Mouse (Mus musculus) lung, postnatal 0 days (tissue): ENCODE measurements around the gene Gm11361.

Experiments
- CTCF ChIP-seq: IDR thresholded peaks from 2 replicates; pipeline ENCODE4 v1.5.1; 2016; ENCODE audit warnings: antibody characterized with exemption, mild to moderate bottlenecking
- EP300 ChIP-seq: IDR thresholded peaks from 2 replicates; pipeline ENCODE4 v1.6.1; 2016; ENCODE audit warnings: antibody characterized with exemption, mild to moderate bottlenecking, control low read depth

- no peak for TF ChIP-seq CTCF
- TF ChIP-seq EP300 = no peak
Measured at GRCm38 (mm10) chr13:28295492-28295891, 38.2 kb downstream of the Gm11361 start.
